In genomic region chr11:6902271-6902670, GRCm38 (mm10) we compare ENCODE assay signal across 17 mouse cellular contexts.
"Had no signal": no experiment of that assay in that cellular context is flagged by ENCODE, and none has a peak within 500 bp of the region (broad histone marks: within the 10 kb centered on the region; RNA-seq: fewer than 3 reads in every experiment).

No protein-coding gene starts in this region.

- DNase-seq: liver; lung, adult 18-20 months; lung, postnatal 4 days; retina, postnatal 1 day; right cerebral cortex, postnatal 25 days; thymus, adult 18-20 months; thymus, postnatal 36 days had no signal

- H3K4me2 ChIP-seq: kidney, embryonic 15.5 days; limb, embryonic 13.5 days; liver, embryonic 12.5 days; liver, embryonic 15.5 days; lung, embryonic 15.5 days; midbrain, embryonic 12.5 days; neural tube, embryonic 13.5 days had no signal

- H3K27ac ChIP-seq: kidney, embryonic 15.5 days; limb, embryonic 10.5 days; limb, embryonic 13.5 days; liver, embryonic 12.5 days; liver, embryonic 15.5 days; lung, embryonic 15.5 days; midbrain, embryonic 12.5 days; neural tube, embryonic 13.5 days had no signal

- ATAC-seq: liver, embryonic 12.5 days; midbrain, embryonic 16.5 days had no signal

- H3K4me1 ChIP-seq: liver, embryonic 12.5 days; liver, embryonic 15.5 days had no signal

- H3K36me3 ChIP-seq: kidney, embryonic 15.5 days; limb, embryonic 10.5 days; limb, embryonic 13.5 days; liver, embryonic 12.5 days; liver, embryonic 15.5 days; lung, embryonic 15.5 days; midbrain, embryonic 12.5 days; neural tube, embryonic 13.5 days had no signal

- H3K9ac ChIP-seq: kidney, embryonic 15.5 days; limb, embryonic 13.5 days; liver, embryonic 12.5 days; liver, embryonic 15.5 days; lung, embryonic 15.5 days; midbrain, embryonic 12.5 days; neural tube, embryonic 13.5 days had no signal

- H3K27me3 ChIP-seq: kidney, embryonic 15.5 days; limb, embryonic 13.5 days; liver, embryonic 12.5 days; liver, embryonic 15.5 days; lung, embryonic 15.5 days; neural tube, embryonic 13.5 days had no signal

- H3K4me3 ChIP-seq: kidney, embryonic 15.5 days; limb, embryonic 10.5 days; limb, embryonic 13.5 days; liver, embryonic 12.5 days; liver, embryonic 15.5 days; lung, embryonic 15.5 days; midbrain, embryonic 12.5 days; myocyte; neural tube, embryonic 13.5 days had no signal

- H3K9me3 ChIP-seq: kidney, embryonic 15.5 days; limb, embryonic 10.5 days; limb, embryonic 13.5 days; liver, embryonic 12.5 days; liver, embryonic 15.5 days; lung, embryonic 15.5 days; midbrain, embryonic 12.5 days; neural tube, embryonic 13.5 days had no signal
